Mouse (Mus musculus): ENCODE measurements around the gene Olfr874. TPM values are rescaled to one million over a fixed set of nuclear protein-coding genes. Genes with fewer than 3 reads are reported as not detected.

Gene Olfr874
- total and polyA plus RNA-seq, 3 experiments: not detected

GRCm38 (mm10) chr9:37786411-37786810 is 41.5 kb downstream of the Olfr874 start:
- no peak overlapping the region for H3K27ac ChIP-seq
- H3K4me3 ChIP-seq: no peak overlapping the region
- no peak for DNase-seq
- H3K27me3 ChIP-seq (ENCODE audit: control insufficient read depth, insufficient read depth, low read length): no peaks in the 10 kb centered on the region
- no peaks in the 10 kb centered on the region for H3K4me1 ChIP-seq (ENCODE audit: control insufficient read depth, insufficient read depth, low read length)
- no peaks in the 10 kb centered on the region for H3K36me3 ChIP-seq (ENCODE audit: control insufficient read depth, insufficient read depth, low read length)
- intact Hi-C loops (cut with DNase I): no loop called here
- 40% methylated on average over 2 of the region's 2 CpGs for WGBS
- H3K79me2 ChIP-seq (replicated peaks; ENCODE audit: control insufficient read depth, insufficient read depth, low read length): no peaks in the 10 kb centered on the region
- no peak for TF ChIP-seq EP300 (IDR thresholded peaks at IDR 0.05; ENCODE audit: insufficient read depth, low read depth, low read length)
- TF ChIP-seq CTCF (IDR thresholded peaks at IDR 0.05): no peak
- TF ChIP-seq POLR2A (IDR thresholded peaks at IDR 0.05; ENCODE audit: insufficient read depth, low read depth, low read length): no peak
- no peak overlapping the region for H3K9ac ChIP-seq (ENCODE audit: low read depth, low read length)

Other genes with a start within 250 kb of the Olfr874 start
- 10 to 100 TPM; 58.5 to 81.3 TPM for gene Esam, start 217.0 kb upstream of the Olfr874 start, total RNA-seq (2021)
- gene Esam, start 217.0 kb upstream of the Olfr874 start, polyA plus RNA-seq (2012; rRNA removed): 77.1 and 87.2 TPM in 2 replicates
- gene Vsig2, start 205.9 kb upstream of the Olfr874 start, total RNA-seq (2021): 1 to 10 TPM; 2.5 to 4.9 TPM
- gene Vsig2, start 205.9 kb upstream of the Olfr874 start, polyA plus RNA-seq (2012; rRNA removed): 16.0 and 21.1 TPM in 2 replicates
- 10 to 100 TPM in 1 of 2 experiments, 1 to 10 TPM in 1; 4.0 to 27.2 TPM for gene Nrgn, start 192.2 kb upstream of the Olfr874 start, total RNA-seq (2021)
- gene Nrgn, start 192.2 kb upstream of the Olfr874 start, polyA plus RNA-seq (2012; rRNA removed): 8.6 and 21.7 TPM in 2 replicates
- 1 to 10 TPM; 7.7 to 8.2 TPM for gene Siae, start 189.4 kb upstream of the Olfr874 start, total RNA-seq (2021)
- 7.7 and 18.7 TPM in 2 replicates for gene Siae, start 189.4 kb upstream of the Olfr874 start, polyA plus RNA-seq (2012; rRNA removed)
- 1 to 10 TPM; 1.9 to 3.8 TPM for gene Spa17, start 131.4 kb upstream of the Olfr874 start, total RNA-seq (2021)
- gene Spa17, start 131.4 kb upstream of the Olfr874 start, polyA plus RNA-seq (2012; rRNA removed): 1.6 and 2.3 TPM in 2 replicates
- 10 to 100 TPM; 30.7 to 32.9 TPM for gene Tbrg1, start 87.8 kb upstream of the Olfr874 start, total RNA-seq (2021)
- 22.8 and 31.1 TPM in 2 replicates for gene Tbrg1, start 87.8 kb upstream of the Olfr874 start, polyA plus RNA-seq (2012; rRNA removed)
- gene Panx3, start 75.9 kb upstream of the Olfr874 start, total RNA-seq (2021): not detected
- gene Panx3, start 75.9 kb upstream of the Olfr874 start, polyA plus RNA-seq (2012; rRNA removed): not detected in 2 replicates
- gene Olfr160, start 28.9 kb upstream of the Olfr874 start, total RNA-seq (2021): not detected
- gene Olfr160, start 28.9 kb upstream of the Olfr874 start, polyA plus RNA-seq (2012; rRNA removed): not detected in 2 replicates
- not detected for gene Olfr875, start 26.8 kb downstream of the Olfr874 start, total RNA-seq (2021)
- gene Olfr875, start 26.8 kb downstream of the Olfr874 start, polyA plus RNA-seq (2012; rRNA removed): not detected in 2 replicates
- not detected for gene Olfr876, start 57.9 kb downstream of the Olfr874 start, total RNA-seq (2021)
- not detected in 2 replicates for gene Olfr876, start 57.9 kb downstream of the Olfr874 start, polyA plus RNA-seq (2012; rRNA removed)
- not detected for gene Olfr877, start 109.2 kb downstream of the Olfr874 start, total RNA-seq (2021)
- gene Olfr877, start 109.2 kb downstream of the Olfr874 start, polyA plus RNA-seq (2012; rRNA removed): not detected in 2 replicates
- not detected for gene Olfr145, start 151.6 kb downstream of the Olfr874 start, total RNA-seq (2021)
- not detected in 2 replicates for gene Olfr145, start 151.6 kb downstream of the Olfr874 start, polyA plus RNA-seq (2012; rRNA removed)
- not detected for gene Olfr878, start 172.7 kb downstream of the Olfr874 start, total RNA-seq (2021)
- gene Olfr878, start 172.7 kb downstream of the Olfr874 start, polyA plus RNA-seq (2012; rRNA removed): not detected in 2 replicates
- not detected for gene Olfr881, start 246.7 kb downstream of the Olfr874 start, total RNA-seq (2021)
- gene Olfr881, start 246.7 kb downstream of the Olfr874 start, polyA plus RNA-seq (2012; rRNA removed): not detected in 2 replicates

All from heart, adult 2 months (tissue).